Mouse (Mus musculus) adrenal gland, adult 2 months (tissue): ENCODE measurements around the gene Tspo2. TPM values are rescaled to one million over a fixed set of nuclear protein-coding genes. Genes with fewer than 3 reads are reported as not detected.

ENCODE experiments used
- DNase-seq: peaks from one replicate; pipeline ENCODE4 v3.0.0; 2021
- polyA plus RNA-seq: library from polyadenylated mRNA; depleted of rRNA; stranded (reverse); fragments of >200 nt; gene quantifications from 2 replicates; pipeline ENCODE4 v1.2.3, GENCODE M21; 2012
- total RNA-seq, 2 experiments: library from RNA; stranded (reverse); gene quantifications; 2 replicates each; pipeline ENCODE4 v1.2.3; 2021

Tspo2 gene
- total and polyA plus RNA-seq, 3 experiments = not detected

DNA sequence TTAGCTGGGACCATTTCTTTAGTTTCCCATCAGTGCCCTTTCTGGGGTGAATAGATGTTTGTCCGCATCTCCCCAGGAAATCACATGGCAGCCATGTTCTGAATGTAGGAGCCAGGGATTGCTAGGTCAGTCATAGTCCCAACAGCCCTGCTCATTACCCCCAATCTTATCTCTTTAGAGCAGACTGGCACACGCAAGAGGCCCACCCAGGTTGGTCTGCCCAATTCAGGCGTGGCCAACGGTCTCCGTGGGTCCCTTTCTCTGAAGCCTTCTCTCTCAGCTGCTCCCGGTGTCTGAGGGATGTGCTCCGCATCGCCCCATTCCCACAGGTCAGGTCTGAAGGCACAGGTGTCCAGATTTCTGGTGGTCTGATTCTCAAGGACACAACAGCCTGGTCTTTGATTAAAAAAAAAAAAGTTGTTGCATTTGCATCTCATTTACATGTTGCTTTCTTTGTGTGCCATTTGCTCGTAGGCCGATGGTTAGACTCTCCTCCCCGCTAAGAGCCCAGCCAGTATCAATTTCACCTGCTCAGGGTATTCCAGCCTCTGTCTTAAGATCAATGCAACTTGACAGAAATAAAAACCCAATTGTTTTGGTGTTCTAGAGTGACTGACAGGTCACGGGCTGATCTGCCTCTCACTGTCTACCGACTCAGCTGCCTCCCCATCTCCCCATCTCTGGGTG is 513 bp downstream of the Tspo2 start:
- no peak for DNase-seq

DNA sequence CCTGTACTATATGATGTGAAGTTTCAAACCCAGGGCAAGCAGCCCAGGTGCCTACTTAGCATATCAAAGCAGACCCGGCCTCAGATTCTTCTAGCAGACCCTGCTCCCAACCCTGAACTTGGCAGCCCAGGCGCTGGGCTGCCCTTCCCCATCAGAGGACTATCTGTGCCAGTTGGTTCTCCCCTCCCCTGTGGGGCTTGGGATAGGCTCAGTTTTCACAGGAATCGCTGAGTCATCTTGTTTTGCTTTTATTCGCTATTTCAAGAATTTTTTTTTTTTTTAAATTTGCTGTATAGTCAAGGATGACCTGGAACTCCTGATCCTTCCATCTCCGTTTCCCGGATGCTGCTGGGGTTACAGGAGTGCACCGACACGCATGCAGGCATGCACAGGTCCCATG is 3.6 kb downstream of the Tspo2 start:
- DNase-seq = no peak

DNA sequence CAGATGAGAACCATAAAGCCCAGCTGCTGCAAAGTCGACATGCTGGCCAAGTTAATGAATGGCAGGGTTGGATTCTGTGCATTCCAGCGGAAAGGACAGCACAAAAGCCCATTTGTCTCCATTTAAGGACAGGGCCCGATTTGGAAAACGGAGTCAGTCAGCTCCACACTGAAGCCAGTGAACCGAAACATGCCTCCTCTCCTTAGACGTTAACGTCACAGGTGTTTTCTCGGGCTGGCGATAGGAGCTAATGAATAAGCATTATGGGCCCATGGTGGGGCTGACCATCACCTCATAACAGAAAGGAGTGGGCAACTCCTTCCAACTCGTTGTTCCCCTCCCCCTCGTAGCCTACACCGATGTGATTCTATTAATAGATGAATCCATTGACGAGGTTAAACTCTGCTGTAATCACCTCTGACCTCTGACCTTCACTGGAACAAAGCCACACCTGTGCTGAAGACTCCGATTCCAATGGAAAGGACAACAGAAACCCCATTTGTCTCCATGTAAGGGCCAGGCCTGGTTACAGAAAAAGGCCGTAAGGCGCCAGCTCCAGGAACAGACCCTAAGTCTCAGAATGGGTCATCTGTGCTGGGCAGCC is 7.7 kb downstream of the Tspo2 start:
- no peak for DNase-seq

DNA sequence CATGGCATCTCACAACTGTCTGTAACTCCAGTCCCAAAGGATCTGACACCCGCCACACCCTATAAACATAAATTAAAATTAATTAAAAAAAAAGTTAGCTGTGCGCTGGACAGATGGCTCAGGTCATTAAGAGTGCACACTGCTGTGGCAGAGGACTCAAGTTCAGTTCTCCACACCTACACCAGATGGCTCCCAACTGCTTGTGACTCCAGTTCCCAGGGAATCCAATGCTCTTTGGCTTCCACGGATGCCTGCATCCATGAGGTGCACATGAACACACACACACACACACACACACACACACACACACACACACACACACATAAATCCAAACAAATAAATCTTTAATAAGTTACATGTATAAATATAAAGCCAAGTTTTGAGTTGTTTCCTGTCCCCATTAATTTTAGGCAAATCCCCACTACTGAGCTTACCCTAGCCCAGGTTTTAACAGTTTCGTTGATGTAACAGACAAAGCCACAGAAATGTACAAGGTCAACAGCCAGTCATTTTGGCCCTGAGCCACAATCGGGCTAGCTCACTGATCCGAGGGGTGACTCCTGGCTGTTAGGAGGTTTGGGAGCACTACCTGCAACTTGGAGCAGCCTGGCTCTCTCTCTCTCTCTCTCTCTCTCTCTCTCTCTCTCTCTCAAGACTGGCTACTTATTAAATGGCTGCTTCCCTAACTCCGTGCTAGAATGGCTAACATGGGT is 8.4 kb downstream of the Tspo2 start:
- DNase-seq = peak; percentile 65

DNA sequence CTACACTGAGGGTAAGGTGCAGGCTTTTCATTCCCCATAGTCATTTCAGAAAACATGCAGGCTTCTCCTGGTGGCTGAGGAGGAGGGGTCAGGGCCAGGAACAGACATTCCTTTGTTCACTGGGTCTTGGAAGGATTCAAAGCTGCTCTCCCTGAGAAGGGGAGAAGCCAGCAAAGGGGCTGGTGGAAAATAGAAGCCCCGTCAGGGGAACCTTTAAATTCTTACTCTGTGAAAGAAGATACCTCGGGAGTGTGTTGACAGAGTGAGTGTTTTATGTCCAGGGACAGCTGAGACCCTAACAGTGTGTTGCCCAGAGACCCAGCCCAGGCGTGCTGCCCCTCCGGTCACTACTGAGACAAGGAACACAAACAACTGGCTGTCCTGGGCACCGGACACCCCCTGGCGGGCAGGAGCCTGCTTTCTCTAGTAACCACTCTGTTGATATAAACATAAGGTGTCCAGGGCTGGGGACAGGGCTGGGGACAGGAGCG is 13.9 kb downstream of the Tspo2 start:
- DNase-seq = no peak

DNA sequence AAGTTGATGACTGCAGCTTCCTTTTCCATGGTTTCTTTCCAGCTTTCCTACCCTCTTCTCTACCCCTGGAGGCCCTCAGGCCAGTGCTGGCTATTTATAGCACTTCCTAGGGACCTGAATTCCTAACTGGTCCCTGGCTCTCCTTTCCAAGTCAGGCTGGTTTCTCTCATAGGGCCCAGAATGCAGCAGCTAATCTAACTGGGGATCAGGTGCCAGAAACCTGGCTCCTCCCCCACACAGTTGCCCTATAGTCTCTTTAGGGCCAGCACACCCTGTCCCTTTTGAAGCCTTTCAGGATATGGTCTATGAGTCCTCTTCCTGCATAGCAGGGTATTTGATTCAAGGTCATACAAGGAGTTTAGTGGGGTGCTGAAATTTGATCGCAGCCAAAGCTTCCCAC is 14.8 kb downstream of the Tspo2 start:
- DNase-seq = no peak

DNA sequence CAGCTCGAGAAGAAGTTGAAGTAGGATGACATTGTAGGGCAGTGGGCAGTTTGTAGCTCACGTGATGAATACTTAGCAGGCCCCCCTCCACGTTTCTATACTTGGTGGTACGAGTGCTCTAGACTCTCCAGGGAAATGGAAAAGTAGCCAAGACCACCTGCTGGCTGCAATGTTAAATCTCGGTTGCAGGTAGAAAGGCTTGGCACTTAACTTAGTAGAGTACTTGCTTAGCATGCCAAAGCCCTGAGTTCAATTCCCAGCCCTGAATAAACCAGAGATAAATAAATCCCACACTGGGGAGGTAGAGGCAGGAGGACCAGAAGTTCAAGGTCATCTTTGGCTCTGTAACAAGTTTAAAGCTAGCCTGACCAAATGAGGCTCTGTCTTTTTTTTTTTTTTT is 16.8 kb downstream of the Tspo2 start:
- no peak for DNase-seq

DNA sequence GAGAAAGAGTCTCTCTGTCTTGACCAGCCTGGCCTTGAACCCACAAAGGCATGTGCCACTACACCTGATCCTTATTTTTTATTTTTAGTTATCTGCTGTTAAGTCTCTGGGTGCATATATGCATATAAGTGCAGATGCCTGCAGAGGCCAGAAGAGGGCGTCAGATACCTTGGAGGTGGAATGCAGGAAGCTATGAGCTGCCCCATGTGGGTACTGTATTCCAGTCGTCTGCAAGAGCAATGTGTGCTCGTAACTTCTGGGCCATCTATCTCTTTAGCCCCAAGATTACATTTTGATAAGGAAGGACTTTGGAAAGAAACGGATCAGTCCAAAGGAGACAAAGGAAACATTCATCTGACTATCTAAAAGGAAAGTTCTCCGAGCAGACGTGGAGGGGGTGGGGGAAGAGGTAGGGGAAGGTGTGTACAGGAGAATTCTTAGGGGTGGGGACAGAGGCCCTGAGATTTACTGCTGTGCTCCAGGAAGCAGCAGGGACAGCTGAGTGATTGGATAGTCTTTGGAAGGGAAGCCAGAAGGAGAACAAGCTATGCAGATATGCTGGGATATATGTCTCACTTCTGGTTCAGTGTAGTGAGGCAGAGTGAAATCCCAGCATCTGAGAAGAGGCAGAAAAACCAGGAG is 17.5 kb downstream of the Tspo2 start:
- no peak for DNase-seq

DNA sequence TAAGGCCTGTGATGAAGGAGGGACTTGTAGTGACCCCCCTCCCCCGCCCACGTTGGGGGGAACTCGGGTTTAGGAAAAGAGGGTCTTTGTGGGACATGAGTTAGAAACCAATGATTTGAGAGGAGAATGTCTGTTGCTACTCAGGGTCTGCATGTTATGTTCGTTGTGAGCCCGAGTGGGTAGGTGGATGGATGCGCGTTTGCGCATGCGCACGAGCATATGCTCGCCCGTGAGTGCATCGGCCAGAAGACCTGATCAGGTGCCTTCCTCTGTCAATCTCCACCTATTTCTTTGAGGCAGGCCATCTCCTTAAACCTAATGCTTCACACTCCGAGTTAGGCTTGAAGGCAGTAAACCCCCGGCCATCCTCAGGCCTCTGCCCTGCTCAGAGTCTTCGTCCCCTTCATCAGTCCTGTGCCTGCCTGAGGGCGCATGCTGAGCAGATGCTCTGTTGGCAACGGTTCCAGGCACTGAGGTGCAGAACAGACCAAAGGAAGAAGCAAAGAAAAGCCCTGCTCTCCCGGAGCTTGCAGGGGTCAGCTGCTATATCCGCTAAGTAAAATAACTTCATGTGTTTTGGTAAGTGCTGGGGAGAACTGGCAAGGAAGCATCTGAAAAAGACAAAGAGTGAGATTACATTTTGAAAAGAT is 18.2 kb downstream of the Tspo2 start:
- DNase-seq = no peak

DNA sequence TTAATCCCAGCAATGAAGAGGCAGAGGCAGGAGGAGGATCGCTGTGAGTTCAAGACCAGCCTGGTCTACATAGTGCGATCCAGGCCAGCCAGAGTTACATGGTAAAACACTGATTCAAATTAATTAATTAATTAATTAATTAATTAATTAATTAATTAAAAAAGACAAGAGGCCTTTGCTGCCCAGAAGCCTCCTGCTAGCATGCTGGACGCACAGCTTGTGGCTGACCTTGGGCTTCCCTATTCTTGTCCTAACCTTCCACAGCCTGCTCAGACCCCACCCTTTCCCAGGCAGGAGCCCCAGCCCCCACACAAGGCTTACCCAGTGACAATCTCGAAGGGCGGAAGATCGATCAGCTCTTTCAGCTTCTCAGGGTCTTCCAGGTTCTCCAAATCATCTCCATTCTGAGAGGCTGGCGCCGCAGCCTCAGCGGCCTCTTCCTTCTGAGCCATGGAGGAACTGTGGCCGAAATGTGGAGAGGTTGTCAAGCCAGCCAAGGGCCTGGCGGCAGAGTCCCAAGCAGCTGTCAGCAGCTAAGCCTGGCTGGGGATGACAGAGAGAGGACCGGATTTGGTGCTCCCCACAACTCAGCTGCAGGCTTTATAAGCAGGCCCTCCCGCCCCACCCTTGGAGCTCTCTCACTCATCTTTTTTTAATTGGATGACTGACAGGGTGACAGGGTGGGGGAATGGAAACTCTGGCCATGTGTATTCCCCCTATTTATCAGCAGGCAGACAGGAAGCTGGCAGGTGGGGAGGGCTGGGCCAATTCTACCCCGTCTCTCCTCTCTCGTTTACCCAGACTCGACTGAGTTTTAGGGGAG is 19.0 kb downstream of the Tspo2 start, which contains the start of gene Apobec2:
TSS of gene Apobec2 (minus strand) at position 773 of the 823 bp plus-strand sequence.
- DNase-seq = no peak

DNA sequence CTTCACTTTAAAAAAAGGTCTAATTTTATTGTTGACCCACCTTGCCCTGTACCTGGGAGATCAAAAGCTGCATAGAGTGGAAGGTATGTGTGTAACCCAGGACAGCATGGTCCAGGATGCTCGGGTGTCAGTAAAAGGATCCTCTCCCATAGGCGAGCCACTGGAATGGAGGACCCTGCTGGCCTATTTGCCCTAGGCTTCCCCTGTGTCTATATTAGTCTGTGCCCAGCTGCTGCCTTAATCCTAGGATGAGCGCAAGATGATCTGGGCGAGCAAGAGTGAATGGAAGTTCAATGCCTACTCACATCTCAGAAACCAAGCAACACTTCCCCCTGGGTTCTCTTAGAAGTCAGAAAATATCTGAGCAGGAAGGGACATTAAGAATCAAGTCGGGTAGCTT is 20.3 kb downstream of the Tspo2 start:
- DNase-seq = no peak

DNA sequence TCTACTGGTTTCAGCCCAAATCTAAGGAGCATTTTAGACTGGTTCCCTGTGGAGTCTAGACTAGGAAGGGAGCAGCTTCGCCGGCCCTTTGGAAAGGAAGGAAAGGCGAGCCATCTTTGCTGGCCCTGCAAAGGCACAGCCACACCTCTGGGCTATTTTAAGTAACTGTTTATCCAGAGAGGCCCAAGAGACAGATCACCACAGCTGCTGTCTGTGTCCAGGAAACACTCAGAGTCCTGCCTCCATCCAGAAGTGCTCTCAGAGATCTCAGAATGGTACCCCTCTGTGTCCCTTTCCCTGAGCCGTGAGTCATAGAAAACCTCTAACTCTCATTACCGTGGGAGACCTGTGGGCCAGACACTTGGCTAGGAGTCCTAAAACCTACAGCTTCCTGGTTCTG is 20.9 kb downstream of the Tspo2 start:
- DNase-seq = no peak

DNA sequence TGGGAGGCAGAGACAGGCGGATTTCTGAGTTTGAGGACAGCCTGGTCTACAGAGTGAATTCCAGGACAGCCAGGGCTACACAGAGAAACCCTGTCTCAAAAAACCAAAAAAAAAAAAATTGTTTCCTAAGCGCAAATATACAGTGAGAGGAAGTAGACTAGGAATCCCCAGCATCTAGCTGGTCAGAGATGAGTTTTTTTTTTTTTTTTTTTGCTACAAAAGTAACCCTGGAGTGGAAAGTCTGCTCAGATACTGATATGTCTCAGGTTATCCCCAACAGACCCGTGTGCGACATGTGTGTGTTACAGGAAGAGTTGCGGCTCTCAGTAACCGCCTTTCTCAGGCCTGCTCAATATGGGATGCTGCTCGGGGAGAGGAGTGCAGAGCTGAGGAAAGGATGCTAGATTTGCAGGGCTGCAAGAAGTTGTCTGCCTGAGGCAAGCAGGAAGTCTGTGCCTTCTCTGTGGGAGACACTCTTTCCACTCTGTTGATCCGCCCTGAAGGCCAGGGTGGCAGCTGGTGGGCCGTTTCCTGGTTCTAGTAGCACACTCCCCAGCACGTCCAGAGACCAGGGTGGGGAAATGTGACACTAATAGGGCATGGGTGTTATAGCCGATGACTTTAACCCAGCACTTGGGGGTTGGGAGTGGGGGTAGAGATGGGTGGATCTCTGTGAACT is 23.3 kb downstream of the Tspo2 start:
- no peak for DNase-seq

DNA sequence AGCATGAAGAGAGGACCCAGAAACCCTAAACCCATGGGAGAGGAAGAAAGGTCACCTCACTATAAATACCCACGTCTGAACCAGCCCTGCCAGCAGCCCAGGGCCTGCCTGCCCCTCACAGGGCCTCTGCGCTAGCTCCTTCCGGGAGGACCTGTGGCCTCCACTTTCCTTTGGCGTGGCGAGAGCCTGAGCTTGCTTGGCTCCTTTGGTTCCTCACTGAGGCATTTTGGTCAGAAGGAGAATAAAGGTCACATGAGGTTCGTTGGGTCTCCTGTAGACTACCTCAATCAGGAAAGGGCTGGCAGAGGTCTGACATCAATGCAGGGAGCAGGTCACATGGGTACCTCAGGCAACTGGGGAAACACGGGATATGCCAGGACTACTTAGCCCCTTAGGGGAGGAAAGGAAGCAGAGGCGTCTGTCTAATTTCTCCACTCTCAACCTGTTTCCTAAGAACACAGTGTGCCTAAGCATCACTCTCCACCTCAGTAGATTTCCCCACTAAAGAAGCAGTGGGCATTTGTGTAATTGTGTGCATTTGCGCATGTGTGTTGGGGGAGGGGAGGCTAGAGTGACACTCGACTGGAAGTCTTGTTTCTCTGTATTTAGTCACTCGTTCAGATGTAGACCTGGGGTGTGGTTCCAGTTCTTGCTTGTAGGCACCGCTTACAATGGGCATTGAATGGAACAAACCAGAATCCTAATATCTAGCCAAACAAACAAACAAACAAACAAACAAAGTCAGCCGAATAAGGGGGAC is 24.2 kb downstream of the Tspo2 start:
- no peak for DNase-seq

DNA sequence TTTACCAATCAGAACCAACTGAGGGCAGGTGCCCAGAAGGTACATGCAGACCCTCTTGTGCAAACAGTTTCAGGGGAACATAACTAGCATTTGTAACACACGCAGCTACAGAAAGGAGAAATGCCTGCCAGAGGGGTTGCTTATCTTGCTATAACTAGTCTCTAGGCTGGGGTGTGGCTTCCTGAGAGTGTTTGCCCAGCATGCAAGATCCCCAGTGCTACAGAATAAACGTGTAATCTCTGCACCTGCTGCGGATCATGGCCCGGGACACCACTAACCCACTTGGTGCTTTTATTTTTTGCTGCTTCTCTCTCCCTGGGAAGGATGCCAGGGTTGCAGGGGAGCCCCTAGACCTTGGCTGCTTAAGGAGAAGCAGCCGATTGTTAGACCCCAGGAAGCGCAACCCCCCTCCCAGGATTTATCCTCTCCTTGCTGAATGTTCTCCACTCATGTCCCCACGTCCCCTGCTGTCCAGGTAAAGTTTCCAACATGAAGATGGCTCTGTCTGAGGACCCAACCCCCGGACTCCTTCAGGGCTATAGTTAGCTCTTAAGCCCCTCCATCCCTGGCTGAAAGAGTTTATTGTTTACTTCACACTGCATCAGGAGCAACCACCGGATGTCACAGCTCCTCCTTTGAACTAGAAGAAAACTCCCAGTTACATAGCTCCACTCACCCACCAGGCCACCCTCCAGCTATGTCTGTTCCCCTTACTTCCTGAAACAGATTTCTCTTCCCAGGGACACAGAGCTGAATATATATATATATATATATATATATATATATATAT is 25.3 kb downstream of the Tspo2 start:
- no peak for DNase-seq

DNA sequence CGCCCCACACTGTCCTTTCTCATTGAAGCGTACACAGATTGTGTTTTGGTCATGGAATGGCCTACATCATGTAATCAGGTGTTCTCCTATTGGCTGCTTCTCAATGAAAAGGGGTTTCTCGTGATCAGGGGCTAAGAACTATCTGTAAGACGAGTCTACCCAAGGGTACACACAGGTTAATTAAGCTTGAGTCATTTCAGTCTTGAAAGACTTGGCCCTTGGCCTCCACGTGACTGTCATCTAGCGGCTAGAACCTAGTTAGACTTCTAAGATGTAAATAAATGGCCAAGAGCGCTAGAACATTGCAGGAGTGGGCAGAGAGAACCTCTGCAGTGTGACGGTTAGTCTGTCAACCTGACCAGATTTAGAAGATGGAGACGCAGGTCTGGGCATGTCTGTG is 27.1 kb downstream of the Tspo2 start:
- DNase-seq = no peak

DNA sequence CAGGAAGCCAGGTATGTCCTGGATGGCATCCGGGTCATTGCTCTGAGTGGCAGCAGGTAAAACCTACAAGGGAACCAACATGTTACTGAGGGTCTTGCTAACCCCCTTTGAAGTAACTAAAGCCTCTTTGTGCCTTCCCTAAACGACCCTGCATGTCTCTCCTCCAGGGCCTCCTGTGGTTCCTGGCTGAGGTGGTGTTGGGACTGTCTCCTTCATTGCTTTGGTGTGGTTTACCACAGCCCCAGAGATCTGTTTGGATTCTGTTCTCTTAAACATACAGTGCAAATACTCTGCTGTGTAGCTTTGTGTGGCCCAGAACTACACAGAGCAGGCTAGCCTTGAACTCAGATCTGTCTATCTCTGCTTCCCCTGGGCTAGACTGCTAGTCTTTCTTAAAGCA is 31.8 kb downstream of the Tspo2 start:
- DNase-seq = no peak

DNA sequence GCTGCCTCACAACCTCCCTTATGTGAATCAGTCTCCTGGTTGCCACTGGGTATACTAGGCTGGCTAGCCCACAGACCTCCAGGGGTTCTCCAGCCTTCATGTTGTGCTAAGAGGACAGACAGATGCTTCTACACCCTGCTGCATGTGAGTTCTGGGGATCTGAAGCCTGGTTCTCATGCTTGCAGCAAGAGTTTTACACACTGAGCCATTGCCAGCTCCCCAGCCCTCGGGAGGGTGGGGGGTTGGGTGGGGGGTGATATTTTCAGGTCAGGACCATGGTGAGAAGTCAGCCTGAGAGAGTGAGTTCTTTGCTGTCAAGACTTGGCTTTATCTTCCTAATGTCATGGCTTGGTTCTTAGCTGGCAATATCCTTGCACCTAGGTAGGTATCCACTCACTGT is 32.5 kb downstream of the Tspo2 start:
- DNase-seq = no peak

DNA sequence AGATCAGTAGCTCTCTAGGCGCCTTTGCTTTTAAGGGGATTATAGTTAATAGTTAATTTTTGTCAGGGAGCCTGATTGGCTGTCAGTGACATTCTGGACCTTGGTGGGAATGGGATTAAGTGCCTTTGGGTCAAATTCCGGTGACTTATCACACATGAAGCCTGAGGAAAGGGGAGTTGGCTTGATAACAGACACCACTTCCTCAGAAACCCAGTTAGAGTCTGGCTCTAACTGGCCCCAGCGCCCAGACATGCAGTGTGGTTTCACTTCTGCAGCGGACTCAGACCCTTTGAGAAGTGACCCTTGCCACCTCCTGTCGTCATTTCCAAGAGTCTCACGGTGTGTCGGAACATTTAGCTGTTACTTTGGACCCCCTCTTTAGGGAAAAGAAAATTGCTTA is 33.1 kb downstream of the Tspo2 start:
- DNase-seq = no peak
